Mouse (Mus musculus) urinary bladder, adult 18-20 months (tissue): ENCODE measurements around the gene Sdccag8.

Source experiments
- DNase-seq, 2 experiments: peaks; one replicate each; pipeline ENCODE4 v3.0.0; 2022; ENCODE audit warnings: low spot score in 2 of 2, mixed read lengths in 2 of 2

The Sdccag8 gene

DNA sequence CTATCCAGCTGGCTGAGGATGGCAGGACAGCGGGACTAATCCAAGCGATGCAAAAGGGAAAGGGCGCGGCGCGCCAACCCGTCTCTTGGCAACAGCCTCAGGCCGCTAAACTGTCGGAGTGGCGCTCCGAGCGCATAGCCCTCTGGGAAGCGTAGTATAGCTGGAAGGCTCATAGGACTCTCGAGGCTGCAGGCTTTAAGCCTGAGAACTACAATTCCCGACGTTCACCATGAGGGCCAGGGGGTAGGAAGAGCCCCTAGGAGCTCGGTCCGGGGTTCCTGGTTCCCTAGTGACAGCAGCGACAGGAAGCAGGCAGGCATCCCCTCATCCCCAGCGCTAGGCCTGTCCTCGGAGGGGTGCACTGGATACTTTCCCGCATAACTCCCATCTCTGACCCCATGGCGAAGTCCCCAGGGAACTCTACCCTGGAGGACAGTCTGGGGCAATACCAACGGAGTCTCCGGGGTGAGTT, at the start of gene Sdccag8:
TSS of gene Sdccag8 (plus strand) at position 70 of the 472 bp plus-strand sequence.
- peak; percentile 72 to 93 for DNase-seq

DNA sequence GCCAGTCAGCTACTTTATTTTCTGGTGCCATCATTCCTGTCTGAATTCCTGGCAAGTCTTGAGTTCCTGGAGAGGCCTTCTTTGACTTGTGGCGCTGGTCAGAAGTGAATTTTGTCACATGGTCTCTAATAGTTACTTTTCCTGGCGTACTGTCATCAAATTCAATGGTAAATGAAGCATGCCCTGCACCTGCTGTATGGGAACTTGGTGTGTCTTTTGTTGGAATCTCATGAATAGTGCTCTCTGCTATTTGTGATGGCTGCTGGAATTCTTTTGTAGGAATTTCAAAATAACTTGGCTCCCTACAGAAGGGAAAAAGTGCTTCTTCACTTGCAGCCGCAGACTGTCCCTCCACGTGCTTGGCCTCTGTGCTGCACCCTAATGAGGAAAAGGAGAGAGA, 39.9 kb upstream of the Sdccag8 start:
- no peak for DNase-seq

DNA sequence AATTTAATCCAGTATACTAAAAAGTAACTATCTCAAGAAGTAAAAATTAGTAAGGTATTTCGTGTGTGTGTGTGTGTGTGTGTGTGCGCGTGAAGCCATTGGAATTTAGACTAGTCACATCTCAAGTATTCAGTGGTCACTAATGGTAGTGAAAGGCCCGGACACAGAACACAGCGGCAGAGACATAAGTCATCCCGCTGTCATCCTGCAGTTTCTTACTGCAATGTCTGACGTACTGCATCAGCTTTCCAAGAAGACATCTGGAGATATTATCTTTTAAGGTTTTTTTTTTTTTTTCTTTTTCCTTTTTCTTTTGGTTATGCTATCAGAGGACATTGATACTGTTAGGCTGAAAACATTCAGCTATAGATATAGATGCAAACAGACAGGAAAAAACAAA, 25.1 kb upstream of the Sdccag8 start:
- no peak for DNase-seq

DNA sequence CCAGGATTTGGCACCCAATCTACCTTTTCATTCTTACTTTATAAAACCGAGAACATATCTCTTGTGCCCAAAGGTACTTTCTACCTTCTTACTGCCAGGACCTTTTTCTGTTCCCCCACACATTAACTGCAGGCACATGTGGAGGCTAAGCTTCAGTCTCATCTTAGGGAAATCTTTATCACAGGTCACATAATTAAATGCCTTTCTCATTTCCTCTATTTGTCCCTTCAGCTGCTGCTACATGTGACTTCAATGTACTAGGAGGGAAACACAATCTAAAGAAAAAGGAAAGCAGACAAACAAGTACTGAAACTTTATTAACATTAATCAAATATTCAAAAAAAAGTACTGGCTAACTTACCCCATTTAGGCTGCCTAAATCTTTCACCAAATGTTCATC, 22.3 kb upstream of the Sdccag8 start:
- no peak for DNase-seq

DNA sequence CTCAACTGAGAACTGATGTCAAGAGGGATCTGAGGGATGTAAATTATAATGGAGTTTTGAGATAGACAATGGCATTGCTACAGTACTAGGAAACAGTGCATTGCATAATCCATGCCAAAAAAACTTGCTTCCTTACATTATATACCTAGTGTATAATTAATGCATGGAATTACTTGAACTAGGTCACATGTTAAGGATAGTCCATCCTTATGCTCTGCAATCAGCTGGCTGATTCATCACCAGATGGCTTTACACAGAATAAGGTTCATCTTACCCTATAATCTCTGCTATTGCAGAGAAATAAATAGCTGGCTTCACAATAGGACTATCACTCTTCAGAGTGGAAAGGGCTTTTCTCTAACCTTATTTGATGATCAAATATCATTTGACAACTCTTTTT, 15.8 kb upstream of the Sdccag8 start:
- no peak for DNase-seq

DNA sequence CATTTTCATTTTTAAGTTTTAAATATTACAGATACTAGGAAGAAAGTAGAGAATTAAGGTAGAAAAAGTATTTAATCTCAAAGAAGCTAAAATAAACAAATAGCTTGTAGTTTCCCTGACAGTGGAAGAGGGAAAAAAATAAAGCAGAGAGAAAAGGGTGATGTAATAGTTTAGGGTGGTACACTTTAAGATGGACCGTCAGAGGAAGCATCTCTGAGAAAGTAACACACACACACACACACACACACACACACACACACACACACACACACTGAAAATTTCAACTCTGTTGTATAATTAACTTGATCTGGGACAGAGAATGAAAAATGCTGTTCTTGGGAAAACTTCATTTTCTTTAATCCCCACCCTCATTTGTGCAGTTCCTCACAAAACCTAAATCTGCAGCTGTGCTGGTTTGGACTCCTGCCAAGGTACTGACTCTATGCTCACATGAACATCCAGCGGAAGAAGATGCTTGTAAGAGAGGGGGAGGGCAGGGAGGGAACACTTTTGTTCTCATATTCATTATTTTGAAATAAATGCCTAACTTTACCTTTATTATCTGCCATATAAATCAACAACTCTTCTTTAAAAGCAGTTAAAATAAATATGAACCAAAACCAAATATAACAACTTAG, 13.6 kb upstream of the Sdccag8 start:
- no peak for DNase-seq

DNA sequence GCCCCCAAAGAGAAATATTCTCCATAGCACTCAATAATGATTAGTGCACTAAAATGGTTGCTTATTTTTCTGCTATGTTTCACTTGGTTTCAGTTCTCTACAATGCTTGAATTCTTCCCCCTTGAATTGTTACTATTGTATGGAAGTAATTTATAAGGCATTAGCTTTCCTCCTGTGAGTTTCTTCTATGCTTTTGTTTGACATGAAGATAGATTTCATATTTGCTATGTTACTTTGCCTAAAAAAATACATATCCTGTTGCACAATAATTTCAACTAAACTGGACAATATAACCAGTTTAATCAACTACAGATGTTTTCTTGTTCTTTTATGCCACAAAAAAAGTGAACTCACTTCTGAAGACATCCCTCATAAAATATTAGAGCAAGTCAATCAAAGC, 4.3 kb upstream of the Sdccag8 start:
- no peak for DNase-seq

DNA sequence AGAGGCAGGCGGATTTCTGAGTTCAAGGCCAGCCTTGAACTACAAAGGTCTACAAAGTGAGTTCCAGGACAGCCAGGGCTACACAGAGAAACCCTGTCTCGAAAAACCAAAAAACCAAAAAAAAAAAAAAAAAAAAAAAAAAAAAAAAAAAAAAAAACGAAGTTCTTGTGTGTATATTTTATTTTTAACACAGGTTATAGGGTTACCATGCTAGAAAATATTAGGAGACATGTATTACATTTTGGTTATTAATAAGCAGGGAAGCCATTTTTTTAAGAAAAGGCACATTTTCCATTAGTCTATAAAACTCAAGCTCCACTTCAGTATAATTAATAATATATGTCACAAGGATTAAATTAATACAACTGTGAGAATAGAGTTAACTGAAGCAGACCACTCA, 2.6 kb upstream of the Sdccag8 start:
- no peak for DNase-seq

DNA sequence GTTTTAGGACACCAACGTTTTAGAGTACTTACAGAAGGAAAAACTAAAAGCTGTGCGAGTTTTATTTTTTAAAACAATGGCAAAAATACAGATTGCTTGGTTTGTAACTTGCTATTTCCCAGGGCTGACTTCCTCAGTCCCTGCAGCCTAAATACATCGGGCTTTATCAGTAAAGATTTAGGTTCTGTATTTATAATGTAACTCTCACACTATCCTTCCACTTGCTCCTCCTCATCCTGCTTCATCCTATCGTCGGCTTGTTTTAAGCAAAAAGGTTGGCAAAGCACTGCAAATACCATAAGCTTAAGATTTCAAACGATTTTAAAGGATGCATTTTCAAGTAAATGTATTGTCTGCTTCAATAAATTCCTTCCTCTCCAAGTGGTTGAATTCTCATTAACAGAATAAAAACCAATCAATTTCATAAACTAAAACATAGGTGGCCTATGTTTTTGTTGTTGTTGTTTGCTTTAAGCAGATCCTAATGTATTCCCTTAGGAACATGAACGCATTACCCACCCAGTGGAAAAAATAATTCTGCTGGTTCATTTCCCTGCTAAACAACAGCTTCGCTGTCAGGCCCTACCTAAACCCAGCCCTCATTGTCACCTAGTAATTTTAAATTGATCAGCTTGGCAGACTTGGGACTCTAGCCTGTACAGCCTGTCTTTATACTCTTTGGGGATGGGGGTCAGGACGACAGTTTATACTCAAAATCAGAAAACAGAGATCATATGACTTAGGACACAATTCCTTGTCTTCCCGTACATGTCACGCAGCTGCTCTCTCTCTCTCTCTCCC, 1.8 kb upstream of the Sdccag8 start:
- DNase-seq: no peak

DNA sequence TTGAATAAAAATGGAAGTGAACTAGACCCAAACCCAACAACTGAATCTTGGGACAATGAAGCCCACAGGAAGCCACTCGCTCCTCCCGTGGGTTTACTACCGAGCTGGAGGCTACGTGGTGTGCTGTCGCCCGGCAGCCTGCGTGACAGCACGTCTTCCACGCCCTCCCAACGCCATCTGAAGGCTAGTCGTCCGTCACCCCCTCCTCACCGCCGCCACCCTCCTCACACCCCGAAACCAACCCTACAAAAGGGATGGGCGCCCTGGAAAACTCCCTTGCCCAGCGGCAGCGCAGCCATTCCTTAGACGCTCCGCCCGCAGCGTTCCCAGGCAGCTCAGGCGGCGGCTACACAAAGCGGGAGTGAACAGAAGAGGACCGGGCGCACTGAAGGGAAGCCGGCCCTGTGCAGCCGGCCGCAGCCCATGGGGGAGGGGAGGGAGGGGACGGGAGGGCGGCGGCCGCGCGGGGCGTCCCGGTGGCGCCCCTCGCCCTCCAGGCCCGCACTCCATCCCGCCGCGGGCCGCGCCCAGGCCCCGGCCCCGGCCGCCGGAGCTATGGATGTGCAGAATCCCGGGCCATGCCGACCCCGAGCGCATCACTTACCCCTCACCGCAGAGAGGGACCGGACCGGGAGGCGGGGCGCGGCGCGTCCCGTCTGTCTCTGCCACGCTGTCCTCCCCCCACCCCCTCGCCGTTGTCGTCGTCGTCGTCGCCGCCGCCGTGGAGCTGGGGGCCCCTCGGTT, 996 bp upstream of the Sdccag8 start:
- DNase-seq: peak; percentile 37 to 47

DNA sequence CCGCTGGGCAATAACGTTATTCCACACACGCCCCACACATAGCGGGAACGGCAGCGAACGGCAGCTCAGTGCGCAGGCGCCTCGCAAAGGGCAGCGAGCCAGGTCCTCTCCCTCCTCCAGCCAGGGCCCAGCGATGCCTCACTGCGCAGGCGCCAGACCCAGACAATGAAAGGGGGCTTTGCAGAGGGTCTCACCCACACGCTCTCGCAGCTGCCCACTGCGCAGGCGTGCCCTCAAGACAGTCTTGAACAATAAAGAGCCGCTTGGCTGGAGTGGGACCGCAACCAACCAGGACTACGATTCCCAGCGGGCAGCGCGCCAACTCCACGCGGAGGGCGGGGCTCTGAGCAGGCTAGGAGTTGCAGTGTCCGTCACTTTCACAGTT, 432 bp upstream of the Sdccag8 start, which contains the start of gene Cep170:
TSS of gene Cep170 (minus strand) at position 32 of the 385 bp plus-strand sequence.
- peak; percentile 89 to 98 for DNase-seq

DNA sequence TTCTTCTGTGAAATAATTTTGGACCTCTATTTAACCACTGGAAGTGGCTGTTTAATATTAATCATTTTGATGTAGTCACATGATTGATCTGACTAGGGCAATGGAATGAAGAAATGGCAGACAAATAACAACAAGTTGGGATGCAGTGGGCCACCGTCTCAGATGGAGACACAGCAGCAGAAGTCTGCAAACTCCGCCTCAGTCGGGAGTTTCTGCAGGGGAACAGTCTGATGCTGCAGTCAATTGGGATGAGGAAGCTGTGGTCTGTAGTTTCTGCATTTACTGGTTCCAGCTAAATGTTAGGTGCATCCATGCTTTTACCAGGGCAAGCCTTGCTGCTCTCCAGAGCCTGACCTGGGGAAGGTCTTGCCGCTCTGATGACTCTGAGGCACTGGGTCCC, 2.3 kb downstream of the Sdccag8 start:
- no peak for DNase-seq

DNA sequence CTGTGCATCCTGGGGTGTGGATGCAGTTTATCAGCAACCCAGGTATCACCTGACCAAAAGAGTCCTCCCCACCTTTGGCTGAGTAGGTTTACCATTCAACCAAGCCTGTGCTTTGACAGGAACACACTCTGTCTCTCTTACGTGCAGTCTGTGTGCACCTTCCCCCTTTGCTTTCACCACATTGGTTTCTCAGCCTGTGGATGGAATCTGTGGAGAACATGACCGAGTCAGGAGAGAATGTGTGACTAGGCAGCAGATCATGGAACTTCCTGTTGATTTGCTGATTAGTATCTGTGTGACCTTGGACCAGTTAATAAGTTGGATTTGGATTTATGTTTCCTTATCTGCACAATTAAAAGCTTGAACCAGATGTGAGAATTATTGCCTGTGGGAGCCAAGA, 3.7 kb downstream of the Sdccag8 start:
- DNase-seq: no peak

DNA sequence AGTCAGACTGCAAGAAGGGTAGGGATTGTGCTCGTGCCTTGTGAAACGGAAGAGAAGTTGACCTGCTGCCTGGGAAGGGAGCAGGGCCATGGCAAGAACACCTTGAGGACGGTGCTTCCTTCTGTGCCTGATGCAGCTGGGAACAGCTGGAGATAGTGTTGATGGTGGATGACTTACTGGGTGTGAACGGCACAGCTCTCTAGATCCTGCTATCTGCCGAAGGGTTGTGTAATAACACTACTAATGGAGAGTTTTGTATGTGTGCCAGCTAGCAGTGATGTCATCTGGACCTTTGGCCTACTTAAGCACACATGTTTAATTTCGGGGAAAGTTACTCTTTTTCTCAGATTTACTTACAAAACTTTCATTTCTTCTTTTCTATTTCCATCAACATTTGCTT, 4.3 kb downstream of the Sdccag8 start:
- DNase-seq: peak in 1 of 2 experiments; percentile 59

DNA sequence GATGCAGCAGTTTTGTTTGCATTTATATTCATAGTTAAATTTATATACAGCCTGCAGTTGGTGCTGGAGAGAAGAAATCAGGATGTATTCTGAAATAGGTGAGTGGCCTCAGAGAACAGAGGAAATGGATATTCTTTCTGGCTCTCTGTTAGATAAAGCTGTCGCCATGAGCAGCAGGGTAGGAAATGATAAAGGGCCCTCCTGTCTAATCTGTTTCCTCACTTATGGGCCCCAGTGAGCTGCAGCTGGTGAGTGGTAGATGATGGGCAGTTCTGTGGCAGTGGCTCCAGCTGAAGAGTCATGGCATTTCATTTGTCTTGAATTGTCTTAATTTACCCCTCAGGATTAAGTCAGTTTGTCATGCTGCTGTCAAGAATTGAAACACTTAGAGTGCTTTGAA, 7.5 kb downstream of the Sdccag8 start:
- no peak for DNase-seq

DNA sequence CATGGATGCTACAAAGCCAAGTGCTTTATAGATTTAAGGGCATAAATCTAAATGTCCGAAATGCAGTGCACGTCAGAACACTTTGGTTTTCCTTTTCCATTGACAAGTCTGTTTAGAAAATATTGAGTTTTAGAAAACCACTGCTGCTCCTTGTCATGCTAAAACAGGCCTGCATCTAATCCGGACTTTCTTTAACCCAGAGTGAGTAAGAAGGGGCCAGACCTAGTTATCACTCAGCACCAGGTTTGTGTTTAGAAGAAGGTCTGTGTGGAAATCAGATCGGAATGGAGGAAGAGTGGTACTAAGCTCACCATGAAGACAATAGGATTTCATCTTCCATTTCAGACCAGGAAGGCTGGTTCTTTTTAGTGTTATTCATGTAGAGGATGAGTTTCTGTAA, 8.5 kb downstream of the Sdccag8 start:
- DNase-seq: no peak

DNA sequence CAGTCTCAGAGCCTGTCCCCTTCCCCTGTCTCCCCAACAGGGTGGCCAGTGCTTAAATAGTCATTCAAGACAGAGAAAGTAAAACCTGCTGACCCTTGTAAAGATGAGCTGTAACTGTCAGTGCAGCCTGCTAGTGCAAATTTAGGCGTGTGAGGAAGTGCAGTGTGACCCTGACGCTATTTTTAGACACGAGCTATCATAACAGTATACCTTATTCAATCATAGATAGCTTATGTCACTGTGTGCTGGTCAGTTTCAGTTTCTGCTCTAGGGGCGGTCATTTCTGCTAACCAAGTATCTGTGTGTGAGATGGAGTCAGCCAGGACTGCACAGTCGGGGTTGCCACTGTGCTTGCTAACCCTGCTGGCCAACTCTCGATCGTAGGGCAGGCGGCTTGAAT, 9.4 kb downstream of the Sdccag8 start:
- no peak for DNase-seq

DNA sequence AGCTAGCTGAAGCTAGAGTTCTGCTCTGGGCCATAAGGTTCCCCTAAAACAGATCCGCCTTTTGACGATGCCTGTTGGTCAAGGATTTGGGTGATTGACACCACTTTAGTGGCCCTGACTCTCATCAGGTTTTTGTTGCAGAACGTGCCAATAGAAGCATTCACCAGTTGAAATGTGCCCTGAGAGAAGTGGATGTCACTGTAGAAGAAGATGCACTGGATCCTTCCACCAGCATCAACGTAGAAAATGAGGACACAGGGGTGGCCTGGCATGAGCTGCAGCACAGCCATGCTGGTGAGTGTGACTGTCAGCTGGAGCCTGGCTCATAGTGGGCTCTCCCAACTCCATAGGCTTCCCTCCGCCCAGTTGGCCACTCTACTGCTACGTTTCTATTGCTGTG, 10.2 kb downstream of the Sdccag8 start:
- no peak for DNase-seq

DNA sequence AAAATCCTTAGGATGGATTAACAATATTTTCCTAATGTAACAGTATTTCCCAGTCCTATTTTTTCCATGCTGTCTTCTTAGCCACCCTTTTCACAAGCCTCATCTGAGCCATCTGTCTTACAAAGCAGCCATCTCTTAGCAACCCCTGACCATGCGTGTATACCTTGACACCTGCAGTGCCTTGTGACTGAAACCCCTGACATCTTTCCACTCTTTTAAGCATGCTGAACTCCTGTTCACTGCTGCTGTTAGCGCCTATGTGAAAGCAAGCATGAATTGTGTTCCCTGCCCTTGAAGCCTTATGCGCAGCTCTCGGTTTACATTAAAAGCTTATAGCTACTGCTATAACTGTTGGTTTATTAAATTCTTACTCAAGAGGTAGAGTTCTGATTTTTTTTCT, 10.6 kb downstream of the Sdccag8 start:
- no peak for DNase-seq

DNA sequence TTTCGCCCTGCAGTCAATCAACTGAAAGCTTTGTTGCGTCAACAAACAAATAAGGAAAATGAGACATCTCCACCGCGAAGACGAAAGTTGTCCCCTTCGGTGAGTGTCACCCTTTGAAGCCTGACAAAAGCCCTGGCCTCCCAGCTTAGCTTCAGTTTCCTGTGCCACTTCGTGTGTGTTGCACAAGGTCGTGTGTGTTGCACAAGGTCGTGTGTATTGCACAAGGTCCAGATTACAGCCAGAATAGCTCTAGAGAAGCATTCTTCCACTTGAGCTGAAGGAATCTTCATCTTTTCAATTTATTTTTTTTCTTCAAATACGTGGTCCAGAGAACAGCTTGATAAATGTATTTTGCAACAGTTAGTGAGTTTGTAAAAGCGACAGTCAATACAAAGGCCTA, 11.7 kb downstream of the Sdccag8 start:
- no peak for DNase-seq

DNA sequence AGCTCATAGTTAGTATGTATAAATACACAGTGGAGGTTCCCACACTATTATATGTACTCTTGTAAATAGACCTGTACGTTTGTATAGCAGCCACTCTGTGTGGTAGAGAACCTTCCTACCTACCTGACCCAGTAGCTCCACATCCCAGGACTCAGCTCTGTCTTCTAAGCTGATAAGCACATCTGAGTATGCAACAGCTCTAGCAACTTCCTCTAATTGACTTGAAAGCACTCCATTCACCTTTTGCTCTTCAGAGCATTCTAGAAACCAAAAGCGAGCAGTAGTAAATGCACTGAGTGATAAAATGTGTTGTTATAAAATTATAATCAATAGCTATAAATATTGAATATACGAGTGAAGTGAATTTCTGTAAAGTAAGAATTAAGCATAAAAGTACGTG, 12.5 kb downstream of the Sdccag8 start:
- no peak for DNase-seq

DNA sequence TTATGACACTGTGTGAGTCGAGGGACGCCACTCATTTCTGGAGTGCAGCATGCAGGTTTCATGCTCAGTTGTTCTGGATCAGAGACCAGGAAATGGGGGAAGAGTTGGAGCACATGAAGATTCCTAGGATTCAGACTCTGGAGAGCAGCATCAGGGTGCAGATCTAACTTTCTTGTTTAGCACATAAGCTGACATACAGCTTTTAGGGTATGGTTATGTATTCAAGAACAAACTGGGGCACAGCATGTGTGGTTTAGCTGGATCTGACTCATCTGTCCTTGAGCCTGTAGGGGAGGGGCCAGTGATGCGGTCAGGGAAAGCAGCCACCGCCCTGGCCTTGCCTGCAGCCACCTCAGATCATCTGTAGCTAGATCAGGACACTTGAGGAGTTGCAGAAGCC, 12.9 kb downstream of the Sdccag8 start:
- peak in 1 of 2 experiments; percentile 53 for DNase-seq
